ENCODE assay signal across 8 mouse cellular contexts in genomic region chr12:26226363-26226762, GRCm38 (mm10).
A peak's percentile ranks its signal among the peaks of the same experiment; 100 is the strongest.
DNase-seq lines count a peak whose midpoint lies in the region; ATAC-seq and TF ChIP-seq lines count a peak whose summit lies in the region.

No protein-coding gene starts in this region.

- no peaks in the 10 kb centered on the region for H3K9me3 ChIP-seq in hindbrain, embryonic 11.5 days (ENCODE audit: control insufficient read depth, low read length)
- no peaks in the 10 kb centered on the region for H3K9me3 ChIP-seq in hindbrain, embryonic 13.5 days

- CTCF ChIA-PET in Patski (lab: Charles Lee) = interaction anchor here (0.9 to 1.8 kb wide), 6 partner anchors 9 to 126 kb away, joined by 3 to 6 read pairs (median 4); no protein-coding TSS in a partner anchor

- ATAC-seq in hindbrain, embryonic 11.5 days (ENCODE audit: low FRiP score) = no peak
- no peak for ATAC-seq in hindbrain, embryonic 13.5 days (ENCODE audit: low FRiP score)
- no peak for ATAC-seq in Patski

- H3K4me3 ChIP-seq in hindbrain, embryonic 11.5 days (ENCODE audit: low read depth, low read length) = no peak overlapping the region
- no peak overlapping the region for H3K4me3 ChIP-seq in hindbrain, embryonic 13.5 days

- H3K27ac ChIP-seq in hindbrain, embryonic 11.5 days (ENCODE audit: low read depth, low read length) = no peak overlapping the region
- H3K27ac ChIP-seq in hindbrain, embryonic 13.5 days = no peak overlapping the region

- TF ChIP-seq CTCF in Patski (IDR thresholded peaks at IDR 0.05) = peak; percentile 72

- H3K4me2 ChIP-seq in hindbrain, embryonic 11.5 days (replicated peaks; ENCODE audit: low read depth, low read length) = no peak overlapping the region
- H3K4me2 ChIP-seq in hindbrain, embryonic 13.5 days = no peak overlapping the region

- no peaks in the 10 kb centered on the region for H3K4me1 ChIP-seq in hindbrain, embryonic 11.5 days (replicated peaks; ENCODE audit: control insufficient read depth, insufficient read depth, low read length)
- peaks cover 7% of the 10 kb centered on the region for H3K4me1 ChIP-seq in hindbrain, embryonic 13.5 days (replicated peaks)

- H3K36me3 ChIP-seq in hindbrain, embryonic 11.5 days (ENCODE audit: control insufficient read depth, insufficient read depth, low read length) = no peaks in the 10 kb centered on the region
- H3K36me3 ChIP-seq in hindbrain, embryonic 13.5 days = no peaks in the 10 kb centered on the region

- H3K27me3 ChIP-seq in hindbrain, embryonic 11.5 days (ENCODE audit: control insufficient read depth, insufficient read depth, low read length) = no peaks in the 10 kb centered on the region
- no peaks in the 10 kb centered on the region for H3K27me3 ChIP-seq in hindbrain, embryonic 13.5 days
- peaks cover 6% of the 10 kb centered on the region for H3K27me3 ChIP-seq in Patski

- WGBS in hindbrain, embryonic 11.5 days = 24% methylated on average over 2 of the region's 2 CpGs
- WGBS in hindbrain, embryonic 13.5 days = 14% methylated on average over 2 of the region's 2 CpGs

- in situ Hi-C loops in Patski (cut with MboI; ENCODE audit: low pct_unique_long_range_greater_than_20kb) = no loop called here

- POLR2A ChIA-PET in Patski (lab: Charles Lee) = no interaction called here

- no peak overlapping the region for H3K9ac ChIP-seq in hindbrain, embryonic 11.5 days (ENCODE audit: low read depth, low read length)
- H3K9ac ChIP-seq in hindbrain, embryonic 13.5 days = no peak overlapping the region

- DNase-seq in hindbrain, embryonic 11.5 days (ENCODE audit: low spot score) = peak; percentile 64
- DNase-seq in A20 (ENCODE audit: low read depth, low spot score) (peak; percentile 4), Patski (ENCODE audit: low read depth, low spot score) (no peak)
- peak; percentile 19 for DNase-seq in embryo, embryonic 9.5 days (ENCODE audit: extremely low spot score)
- DNase-seq in left cerebral cortex, adult 18-20 months (ENCODE audit: low spot score in 2 of 2) = peak; percentile 61 to 63
- DNase-seq in right cerebral cortex, adult 18-20 months = peak; percentile 50
- no peak for DNase-seq in urinary bladder, adult 2 months (ENCODE audit: low spot score)

Comparison
In these comparisons a context has a peak if more than half of its experiments do, and no peak if none do; other contexts are left out.
1. DNase-seq: peak in hindbrain, embryonic 11.5 days (single experiment), A20 (single experiment), embryo, embryonic 9.5 days (single experiment), left cerebral cortex, adult 18-20 months (2 of 2) and right cerebral cortex, adult 18-20 months (single experiment); none in Patski (single experiment) and urinary bladder, adult 2 months (single experiment).